Mouse (Mus musculus) ES-Bruce4 (cell line): Measurements from ENCODE around the gene Gadd45g.

Experiments used
- CTCF ChIP-seq: IDR thresholded peaks from one replicate; pipeline ENCODE4 v1.8.1; 2011; ENCODE audit warnings: low read depth, low read length
- POLR2A ChIP-seq: IDR thresholded peaks from one replicate; pipeline ENCODE4 v1.8.1; 2011; ENCODE audit warnings: low read length; ENCODE audit not compliant: insufficient read depth

DNA sequence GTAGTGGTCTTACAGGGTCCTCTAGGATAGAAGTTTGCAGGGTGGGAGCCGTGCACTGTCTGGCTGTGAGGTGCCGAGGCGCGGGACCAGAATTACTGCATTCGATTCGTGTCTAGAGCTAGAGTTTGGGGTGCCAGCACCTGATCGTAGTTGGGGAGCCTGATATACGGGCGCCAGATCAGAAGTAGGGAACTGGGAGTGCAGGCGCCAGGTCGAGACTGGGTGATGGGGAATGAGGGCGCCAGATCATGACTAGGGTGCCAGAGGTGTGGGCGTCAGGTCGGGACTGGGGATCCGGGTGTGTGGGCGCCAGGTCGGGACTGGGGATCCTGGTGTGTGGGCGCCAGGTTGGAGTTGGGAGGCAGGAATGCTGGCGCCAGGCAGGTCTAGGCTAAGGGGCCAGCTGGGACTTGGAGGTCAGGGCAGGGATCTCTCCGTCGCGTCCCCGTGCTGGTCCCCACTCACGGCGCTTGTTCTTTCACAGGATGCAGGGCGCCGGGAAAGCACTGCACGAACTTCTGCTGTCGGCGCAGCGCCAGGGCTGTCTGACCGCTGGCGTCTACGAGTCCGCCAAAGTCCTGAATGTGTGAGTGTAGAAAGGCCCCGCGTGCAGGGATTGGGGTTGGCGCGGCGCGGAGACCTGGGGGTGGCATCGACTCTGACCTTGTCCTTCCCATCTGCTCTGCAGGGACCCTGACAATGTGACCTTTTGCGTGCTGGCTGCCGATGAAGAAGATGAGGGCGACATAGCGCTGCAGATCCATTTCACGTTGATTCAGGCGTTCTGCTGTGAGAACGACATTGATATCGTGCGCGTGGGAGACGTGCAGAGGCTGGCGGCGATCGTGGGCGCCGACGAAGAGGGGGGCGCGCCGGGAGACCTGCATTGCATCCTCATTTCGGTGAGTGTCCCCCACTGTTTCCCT, 653 bp downstream of the Gadd45g start:
- no peak for TF ChIP-seq CTCF
- no peak for TF ChIP-seq POLR2A
